Mouse (Mus musculus): ENCODE results near the gene Srpk3.

GRCm38 (mm10) chrX:73788501-73788900 is 14.3 kb downstream of the Srpk3 start:
- TF ChIP-seq CTCF (IDR thresholded peaks at IDR 0.05; ENCODE audit: low read depth, low read length) = no peak
- TF ChIP-seq POLR2A (IDR thresholded peaks at IDR 0.05; ENCODE audit: insufficient read depth, low read length) = no peak
- no peak for TF ChIP-seq EP300 (IDR thresholded peaks at IDR 0.05; ENCODE audit: insufficient read depth, low read depth, low read length)

All from ES-Bruce4 (cell line).